Mouse (Mus musculus) limb, embryonic 14.5 days (tissue): Measurements from ENCODE around the gene Uqcc3. TPM values are rescaled to one million over a fixed set of nuclear protein-coding genes. Genes with fewer than 3 reads are reported as not detected.

ENCODE experiments used
- ATAC-seq: fragments of 200-750 bp; cut with Nextera tagmentation; 2 replicates; pipeline ENCODE4 v1.8.0; 2017; ENCODE audit warnings: low read depth, moderate number of reproducible peaks, moderate TSS enrichment; ENCODE audit not compliant: low FRiP score
- DNase-seq: peaks from one replicate; pipeline ENCODE4 v3.0.0-alpha.2; 2015; ENCODE audit warnings: low spot score
- H3K27ac ChIP-seq: fragments of 300-500 bp; sonication (generic); replicated peaks from 2 replicates; pipeline ENCODE4 v1.5.1; 2014; ENCODE audit warnings: low read depth, mild to moderate bottlenecking, low read length, moderate library complexity, mixed read lengths
- H3K27me3 ChIP-seq: fragments of 300-500 bp; sonication (generic); 2 replicates; pipeline ENCODE4 v1.6.1; 2014; ENCODE audit warnings: low read length, mixed read lengths; ENCODE audit not compliant: control insufficient read depth, insufficient read depth
- H3K36me3 ChIP-seq: fragments of 300-500 bp; sonication (generic); 2 replicates; pipeline ENCODE4 v1.6.1; 2014; ENCODE audit warnings: mild to moderate bottlenecking, low read length, moderate library complexity, mixed read lengths; ENCODE audit not compliant: control insufficient read depth, insufficient read depth
- H3K4me1 ChIP-seq: fragments of 300-500 bp; sonication (generic); 2 replicates; pipeline ENCODE4 v1.6.1; 2014; ENCODE audit warnings: antibody characterized with exemption, low read length, mixed read lengths; ENCODE audit not compliant: control insufficient read depth, insufficient read depth
- H3K4me2 ChIP-seq: fragments of 300-500 bp; sonication (generic); replicated peaks from 2 replicates; pipeline ENCODE4 v1.6.1; 2014; ENCODE audit warnings: low read depth, mild to moderate bottlenecking, low read length, moderate library complexity; ENCODE audit not compliant: severe bottlenecking
- H3K4me3 ChIP-seq: fragments of 300-500 bp; sonication (generic); replicated peaks from 2 replicates; pipeline ENCODE4 v1.5.1; 2014; ENCODE audit warnings: low read length
- H3K9ac ChIP-seq: fragments of 300-500 bp; sonication (generic); 2 replicates; pipeline ENCODE4 v1.6.1; 2014; ENCODE audit warnings: mild to moderate bottlenecking, low read depth, low read length, moderate library complexity; ENCODE audit not compliant: severe bottlenecking
- H3K9me3 ChIP-seq: fragments of 300-500 bp; sonication (generic); 2 replicates; pipeline ENCODE4 v1.6.1; 2016; ENCODE audit warnings: low read length; ENCODE audit not compliant: control insufficient read depth
- POLR2A ChIP-seq: fragments of 200-500 bp; IDR thresholded peaks from 2 replicates; pipeline ENCODE4 v1.8.0; 2012; ENCODE audit warnings: inconsistent platforms, mild to moderate bottlenecking, moderate library complexity, borderline replicate concordance; ENCODE audit not compliant: insufficient read depth, insufficient read length; ENCODE audit errors: extremely low read depth
- WGBS: fragments of 180-500 bp; shearing (Covaris S2); extraction: QIAGEN DNeasy Blood & Tissue Kit; methylation state at CpG from one replicate; pipeline ENCODE4 v1.1.7; 2014; 5-methylcytosine and 5-hydroxymethylcytosine counted together
- polyA plus RNA-seq, 2 experiments: library from polyadenylated mRNA; depleted of rRNA in 1 of 2; stranded (reverse) in 1 of 2; unstranded in 1 of 2; fragments of >200 nt; fragmentation: Nextera tagmentation in 1 of 2; extraction: Ambion mirVana in 1 of 2; gene quantifications; 2 replicates each; pipeline versions ENCODE4 v1.2.1 to v1.2.3; 2012 to 2014

The Uqcc3 gene
- polyA plus RNA-seq, 2 experiments, result 51.3 to 65.9 TPM

- peaks cover 12% of the 10 kb centered on the region for H3K4me1 ChIP-seq
- no peak for TF ChIP-seq POLR2A
- DNase-seq, result no peak
- ATAC-seq, result no peak
- WGBS, result 85% methylated on average over 12 of the region's 12 CpGs
- H3K9ac ChIP-seq, result no peak overlapping the region
- peaks cover 41% of the 10 kb centered on the region for H3K36me3 ChIP-seq
- no peaks in the 10 kb centered on the region for H3K9me3 ChIP-seq
- no peak overlapping the region for H3K4me2 ChIP-seq
- H3K4me3 ChIP-seq, result no peak overlapping the region
- H3K27me3 ChIP-seq, result no peaks in the 10 kb centered on the region
- no peak overlapping the region for H3K27ac ChIP-seq
These were observed 47.3 kb upstream of the Uqcc3 start for GRCm38 (mm10) chr19:8927891-8928525.

- ATAC-seq (no peak), DNase-seq (no peak)
- WGBS, result 90% methylated on average over 2 of the region's 2 CpGs
- Histone ChIP-seq H3K9ac (no peak overlapping the region), H3K36me3 (peaks cover 43% of the 10 kb centered on the region), H3K27me3 (no peaks in the 10 kb centered on the region), H3K4me2 (no peak overlapping the region), H3K4me3 (no peak overlapping the region), H3K27ac (no peak overlapping the region), H3K9me3 (no peaks in the 10 kb centered on the region), H3K4me1 (peaks cover 14% of the 10 kb centered on the region)
- TF ChIP-seq POLR2A, result no peak
These were observed 46.0 kb upstream of the Uqcc3 start for GRCm38 (mm10) chr19:8926766-8927165.

GRCm38 (mm10) chr19:8921741-8922140 is 41.0 kb upstream of the Uqcc3 start:
- DNase-seq, result no peak
- H3K4me3 ChIP-seq, result no peak overlapping the region
- no peak overlapping the region for H3K27ac ChIP-seq
- no peak overlapping the region for H3K4me2 ChIP-seq
- H3K9ac ChIP-seq, result no peak overlapping the region
- no peak for TF ChIP-seq POLR2A
- H3K4me1 ChIP-seq, result peaks cover 13% of the 10 kb centered on the region
- ATAC-seq, result no peak
- no peaks in the 10 kb centered on the region for H3K9me3 ChIP-seq
- WGBS, result 71% methylated on average over 9 of the region's 9 CpGs
- no peaks in the 10 kb centered on the region for H3K27me3 ChIP-seq
- H3K36me3 ChIP-seq, result peaks cover 29% of the 10 kb centered on the region

GRCm38 (mm10) chr19:8920836-8921291 is 40.1 kb upstream of the Uqcc3 start:
- peaks cover 13% of the 10 kb centered on the region for H3K4me1 ChIP-seq
- no peaks in the 10 kb centered on the region for H3K9me3 ChIP-seq
- H3K27me3 ChIP-seq, result no peaks in the 10 kb centered on the region
- ATAC-seq, result no peak
- DNase-seq, result peak; percentile 68
- H3K4me2 ChIP-seq, result peak overlapping the region; percentile 91
- peak overlapping the region; percentile 79 for H3K4me3 ChIP-seq
- peak overlapping the region; percentile 77 for H3K9ac ChIP-seq
- peak overlapping the region; percentile 86 for H3K27ac ChIP-seq
- H3K36me3 ChIP-seq, result peaks cover 29% of the 10 kb centered on the region
- under 1% methylated on average over 6 of the region's 6 CpGs for WGBS
- no peak for TF ChIP-seq POLR2A

- Histone ChIP-seq H3K4me1 (peaks cover 13% of the 10 kb centered on the region), H3K4me3 (peak within 1 kb of the TSS; percentile 79), H3K9ac (peak within 1 kb of the TSS; percentile 77), H3K36me3 (peaks cover 29% of the 10 kb centered on the region), H3K27ac (peak within 1 kb of the TSS; percentile 86), H3K4me2 (peak within 1 kb of the TSS; percentile 91), H3K9me3 (no peaks in the 10 kb centered on the region), H3K27me3 (no peaks in the 10 kb centered on the region)
- WGBS, result 4% methylated on average over 30 of the region's 50 CpGs
- peak; percentile 97 for ATAC-seq
- TF ChIP-seq POLR2A, result peak; percentile 57; the same call in 1 of the 2 replicates
- peak; percentile 93 for DNase-seq
These were observed 39.5 kb upstream of the Uqcc3 start, which contains the start of gene B3gat3 for GRCm38 (mm10) chr19:8920073-8920736. Gene B3gat3 (plus strand): TSS chr19:8920374.
